Mouse (Mus musculus): Measurements from ENCODE around the gene Uqcc2.

GRCm38 (mm10) chr17:27087426-27087825 is 46.3 kb downstream of the Uqcc2 start:
- TF ChIP-seq CTCF (IDR thresholded peaks at IDR 0.05; ENCODE audit: borderline replicate concordance, extremely low read depth, insufficient read depth, insufficient read length) (peak; percentile 57; the same call in 1 of the 2 replicates), POLR2A (IDR thresholded peaks at IDR 0.05; ENCODE audit: borderline replicate concordance, extremely low read depth, insufficient read depth, insufficient read length, poor library complexity, severe bottlenecking) (no peak)
